Mouse (Mus musculus): ENCODE measurements around the gene Tcf7l2. TPM values are rescaled to one million over a fixed set of nuclear protein-coding genes. Genes with fewer than 3 reads are reported as not detected.
A peak's percentile ranks its signal among the peaks of the same experiment; 100 is the strongest.

Tcf7l2 gene
- total and polyA plus RNA-seq, 3 experiments, result 2.3 to 16.9 (median 13.0) TPM

GRCm38 (mm10) chr19:55931642-55932041 lies 190.0 kb downstream of the Tcf7l2 start:
- no peak for ATAC-seq (ENCODE audit: extremely low read depth, insufficient number of reproducible peaks, low FRiP score, poor library complexity, severe bottlenecking)
- TF ChIP-seq GATA2 (IDR thresholded peaks at IDR 0.05; ENCODE audit: borderline replicate concordance, low read depth, low read length) (no peak), TAL1 (conservative IDR thresholded peaks at IDR 0.05; ENCODE audit: low read depth, low read length) (no peak), CTCF (IDR thresholded peaks at IDR 0.05; ENCODE audit: low read depth, low read length) (no peak), GATA1 (IDR thresholded peaks at IDR 0.05; ENCODE audit: borderline replicate concordance, low read length) (no peak), POLR2AphosphoS5 (IDR thresholded peaks at IDR 0.05; ENCODE audit: insufficient replicate concordance, low read depth, low read length) (no peak)
- Histone ChIP-seq H3K36me3 (replicated peaks) (peaks cover 7% of the 10 kb centered on the region), H3K4me1 (ENCODE audit: insufficient read depth, low read depth, low read length) (peaks cover 50% of the 10 kb centered on the region), H3K9me3 (replicated peaks) (peaks cover 12% of the 10 kb centered on the region), H3K27me3 (ENCODE audit: insufficient read depth, low read length) (no peaks in the 10 kb centered on the region), H3K4me3 (ENCODE audit: low read depth, low read length) (no peak overlapping the region)
- no peak for DNase-seq (ENCODE audit: low spot score)

DNA sequence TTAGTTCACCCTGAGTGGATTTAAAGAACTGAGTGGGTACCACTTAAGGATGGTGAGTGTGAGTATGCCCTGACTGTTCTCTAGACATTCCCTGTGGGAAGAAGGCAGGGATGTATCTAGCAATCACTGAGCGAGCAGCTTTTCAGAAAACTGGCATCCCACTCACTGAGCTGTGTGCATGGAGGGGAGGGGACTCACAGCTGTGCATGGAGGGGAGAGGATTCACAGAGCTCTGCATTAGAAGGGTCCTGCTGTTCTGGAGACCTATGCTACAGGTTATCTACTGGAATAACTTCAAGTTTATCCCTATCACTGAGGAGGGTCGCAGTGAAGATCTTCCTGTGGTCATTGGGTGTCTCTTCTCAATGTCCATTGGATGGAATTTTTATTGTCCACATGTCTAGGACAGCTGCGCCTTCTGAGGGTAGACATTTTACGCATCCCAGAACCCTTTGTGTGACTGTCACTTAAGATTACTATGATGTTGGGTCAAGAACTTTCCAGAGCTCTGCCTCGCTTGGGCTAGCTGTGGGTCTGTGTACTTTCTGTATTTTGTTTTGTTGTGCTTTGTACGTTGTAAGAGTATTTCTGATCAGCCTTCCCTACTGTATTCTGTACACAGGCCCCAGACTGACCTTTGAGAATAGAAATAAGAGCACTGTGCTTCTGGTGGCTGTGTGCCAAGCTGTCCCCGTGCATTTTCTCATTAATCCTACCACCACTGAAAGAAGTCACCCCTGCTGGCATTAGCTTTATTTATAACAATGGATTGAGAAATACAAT lies 192.5 kb downstream of the Tcf7l2 start:
- peaks cover 54% of the 10 kb centered on the region for H3K4me1 ChIP-seq (ENCODE audit: insufficient read depth, low read depth, low read length)
- H3K27me3 ChIP-seq (ENCODE audit: insufficient read depth, low read length), result no peaks in the 10 kb centered on the region
- peaks cover 7% of the 10 kb centered on the region for H3K36me3 ChIP-seq (replicated peaks)
- H3K9me3 ChIP-seq (replicated peaks), result peaks cover 9% of the 10 kb centered on the region
- no peak for DNase-seq (ENCODE audit: low spot score)
- H3K4me3 ChIP-seq (ENCODE audit: low read depth, low read length), result no peak overlapping the region
- ATAC-seq (ENCODE audit: extremely low read depth, insufficient number of reproducible peaks, low FRiP score, poor library complexity, severe bottlenecking), result no peak
- TF ChIP-seq GATA1 (IDR thresholded peaks at IDR 0.05; ENCODE audit: borderline replicate concordance, low read length), result no peak

GRCm38 (mm10) chr19:55934730-55935003 lies 193.0 kb downstream of the Tcf7l2 start:
- DNase-seq (ENCODE audit: low spot score) (no peak), ATAC-seq (ENCODE audit: extremely low read depth, insufficient number of reproducible peaks, low FRiP score, poor library complexity, severe bottlenecking) (no peak)
- Histone ChIP-seq H3K4me3 (ENCODE audit: low read depth, low read length) (no peak overlapping the region), H3K4me1 (ENCODE audit: insufficient read depth, low read depth, low read length) (peaks cover 52% of the 10 kb centered on the region), H3K36me3 (replicated peaks) (peaks cover 7% of the 10 kb centered on the region), H3K9me3 (replicated peaks) (peaks cover 9% of the 10 kb centered on the region), H3K27me3 (ENCODE audit: insufficient read depth, low read length) (no peaks in the 10 kb centered on the region)
- no peak for TF ChIP-seq POLR2AphosphoS5 (IDR thresholded peaks at IDR 0.05; ENCODE audit: insufficient replicate concordance, low read depth, low read length)
- TF ChIP-seq GATA2 (IDR thresholded peaks at IDR 0.05; ENCODE audit: borderline replicate concordance, low read depth, low read length), result no peak
- no peak for TF ChIP-seq GATA1 (IDR thresholded peaks at IDR 0.05; ENCODE audit: borderline replicate concordance, low read length)
- TF ChIP-seq CTCF (IDR thresholded peaks at IDR 0.05; ENCODE audit: low read depth, low read length), result no peak
- no peak for TF ChIP-seq TAL1 (conservative IDR thresholded peaks at IDR 0.05; ENCODE audit: low read depth, low read length)

DNA sequence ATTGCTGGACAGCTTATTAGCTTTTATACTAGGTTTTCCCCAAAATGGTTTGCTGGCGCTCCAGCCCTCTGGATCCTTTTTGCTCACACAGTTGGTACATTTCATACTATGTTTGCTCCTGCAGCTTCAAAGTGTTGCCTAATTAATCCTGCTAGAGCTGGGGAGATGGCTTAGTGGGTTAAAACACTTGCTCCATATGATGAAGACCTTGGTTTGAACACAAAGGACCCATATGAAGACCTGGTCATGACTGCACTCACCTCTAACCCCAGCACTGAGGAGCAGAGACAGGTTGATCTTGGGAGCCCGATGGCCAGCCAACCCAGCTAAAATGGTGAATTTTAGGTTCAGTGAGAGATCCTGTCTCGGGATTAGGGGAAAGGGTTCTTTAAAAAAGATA lies 195.4 kb downstream of the Tcf7l2 start:
- Histone ChIP-seq H3K36me3 (replicated peaks) (no peaks in the 10 kb centered on the region), H3K27me3 (ENCODE audit: insufficient read depth, low read length) (no peaks in the 10 kb centered on the region), H3K4me1 (ENCODE audit: insufficient read depth, low read depth, low read length) (peaks cover 54% of the 10 kb centered on the region), H3K9me3 (replicated peaks) (peaks cover 2% of the 10 kb centered on the region), H3K4me3 (ENCODE audit: low read depth, low read length) (no peak overlapping the region)
- DNase-seq (ENCODE audit: low spot score) (no peak), ATAC-seq (ENCODE audit: extremely low read depth, insufficient number of reproducible peaks, low FRiP score, poor library complexity, severe bottlenecking) (no peak)
- no peak for TF ChIP-seq TAL1 (conservative IDR thresholded peaks at IDR 0.05; ENCODE audit: low read depth, low read length)
- no peak for TF ChIP-seq POLR2AphosphoS5 (IDR thresholded peaks at IDR 0.05; ENCODE audit: insufficient replicate concordance, low read depth, low read length)
- TF ChIP-seq GATA1 (IDR thresholded peaks at IDR 0.05; ENCODE audit: borderline replicate concordance, low read length), result no peak
- no peak for TF ChIP-seq GATA2 (IDR thresholded peaks at IDR 0.05; ENCODE audit: borderline replicate concordance, low read depth, low read length)
- no peak for TF ChIP-seq CTCF (IDR thresholded peaks at IDR 0.05; ENCODE audit: low read depth, low read length)

- no peaks in the 10 kb centered on the region for H3K36me3 ChIP-seq (replicated peaks)
- ATAC-seq (ENCODE audit: extremely low read depth, insufficient number of reproducible peaks, low FRiP score, poor library complexity, severe bottlenecking) (peak; percentile 76), DNase-seq (ENCODE audit: low spot score) (peak; percentile 34)
- H3K9me3 ChIP-seq (replicated peaks), result peaks cover 2% of the 10 kb centered on the region
- H3K27me3 ChIP-seq (ENCODE audit: insufficient read depth, low read length), result no peaks in the 10 kb centered on the region
- H3K4me3 ChIP-seq (ENCODE audit: low read depth, low read length), result peak overlapping the region; percentile 30; the same call in 1 of the 2 replicates
- peaks cover 54% of the 10 kb centered on the region for H3K4me1 ChIP-seq (ENCODE audit: insufficient read depth, low read depth, low read length)
- TF ChIP-seq CTCF (IDR thresholded peaks at IDR 0.05; ENCODE audit: low read depth, low read length), result no peak
- no peak for TF ChIP-seq POLR2AphosphoS5 (IDR thresholded peaks at IDR 0.05; ENCODE audit: insufficient replicate concordance, low read depth, low read length)
- TF ChIP-seq GATA2 (IDR thresholded peaks at IDR 0.05; ENCODE audit: borderline replicate concordance, low read depth, low read length), result no peak
- peak; percentile 68 for TF ChIP-seq TAL1 (conservative IDR thresholded peaks at IDR 0.05; ENCODE audit: low read depth, low read length)
Observed at GRCm38 (mm10) chr19:55938254-55939046, 196.8 kb downstream of the Tcf7l2 start.

- Histone ChIP-seq H3K4me1 (ENCODE audit: insufficient read depth, low read depth, low read length) (peaks cover 51% of the 10 kb centered on the region), H3K36me3 (replicated peaks) (no peaks in the 10 kb centered on the region), H3K9me3 (replicated peaks) (peaks cover 2% of the 10 kb centered on the region), H3K4me3 (ENCODE audit: low read depth, low read length) (peak overlapping the region; percentile 30; the same call in 1 of the 2 replicates), H3K27me3 (ENCODE audit: insufficient read depth, low read length) (no peaks in the 10 kb centered on the region)
- TF ChIP-seq TAL1 (conservative IDR thresholded peaks at IDR 0.05; ENCODE audit: low read depth, low read length), result no peak
- no peak for TF ChIP-seq GATA2 (IDR thresholded peaks at IDR 0.05; ENCODE audit: borderline replicate concordance, low read depth, low read length)
- no peak for TF ChIP-seq GATA1 (IDR thresholded peaks at IDR 0.05; ENCODE audit: borderline replicate concordance, low read length)
- no peak for TF ChIP-seq POLR2AphosphoS5 (IDR thresholded peaks at IDR 0.05; ENCODE audit: insufficient replicate concordance, low read depth, low read length)
- no peak for TF ChIP-seq CTCF (IDR thresholded peaks at IDR 0.05; ENCODE audit: low read depth, low read length)
- ATAC-seq (ENCODE audit: extremely low read depth, insufficient number of reproducible peaks, low FRiP score, poor library complexity, severe bottlenecking), result no peak
- DNase-seq (ENCODE audit: low spot score), result no peak
Observed at GRCm38 (mm10) chr19:55939090-55939489, 197.5 kb downstream of the Tcf7l2 start.

Measured in G1E (cell line).